Mouse (Mus musculus): ENCODE measurements around the gene Cd200r3. TPM values are rescaled to one million over a fixed set of nuclear protein-coding genes. Genes with fewer than 3 reads are reported as not detected.

The Cd200r3 gene
- total RNA-seq (2015; ENCODE audit: low replicate concordance) (8.8 and 10.8 TPM in 2 replicates), total RNA-seq (2017; ENCODE audit: low replicate concordance) (4.6 and 5.0 TPM in 2 replicates)

GRCm38 (mm10) chr16:44943468-44943867 is at the start of gene Cd200r3:
Gene Cd200r3, plus strand, starts transcription at chr16:44943678.
- ATAC-seq (replicated peaks; ENCODE audit: low FRiP score, poor library complexity, severe bottlenecking): no peak

- ATAC-seq (replicated peaks; ENCODE audit: low FRiP score, poor library complexity, severe bottlenecking): no peak
Observed at GRCm38 (mm10) chr16:44932016-44932415, 11.5 kb upstream of the Cd200r3 start.

GRCm38 (mm10) chr16:44951360-44952114 is 8.1 kb downstream of the Cd200r3 start:
- ATAC-seq (replicated peaks; ENCODE audit: low FRiP score, poor library complexity, severe bottlenecking): no peak

GRCm38 (mm10) chr16:44962296-44962695 is 18.8 kb downstream of the Cd200r3 start:
- no peak for ATAC-seq (replicated peaks; ENCODE audit: low FRiP score, poor library complexity, severe bottlenecking)

- ATAC-seq (replicated peaks; ENCODE audit: low FRiP score, poor library complexity, severe bottlenecking): no peak
Observed at GRCm38 (mm10) chr16:44962777-44963176, 19.3 kb downstream of the Cd200r3 start.

GRCm38 (mm10) chr16:44964526-44965374 is 21.3 kb downstream of the Cd200r3 start:
- no peak for ATAC-seq (replicated peaks; ENCODE audit: low FRiP score, poor library complexity, severe bottlenecking)

- ATAC-seq (replicated peaks; ENCODE audit: low FRiP score, poor library complexity, severe bottlenecking): no peak
Observed at GRCm38 (mm10) chr16:44965428-44965827, 21.9 kb downstream of the Cd200r3 start.

- no peak for ATAC-seq (replicated peaks; ENCODE audit: low FRiP score, poor library complexity, severe bottlenecking)
Observed at GRCm38 (mm10) chr16:44965890-44966289, 22.4 kb downstream of the Cd200r3 start.

- no peak for ATAC-seq (replicated peaks; ENCODE audit: low FRiP score, poor library complexity, severe bottlenecking)
Observed at GRCm38 (mm10) chr16:44966891-44967290, 23.4 kb downstream of the Cd200r3 start.

GRCm38 (mm10) chr16:44968113-44968512 is 24.6 kb downstream of the Cd200r3 start:
- no peak for ATAC-seq (replicated peaks; ENCODE audit: low FRiP score, poor library complexity, severe bottlenecking)

GRCm38 (mm10) chr16:44970925-44971324 is 27.4 kb downstream of the Cd200r3 start:
- no peak for ATAC-seq (replicated peaks; ENCODE audit: low FRiP score, poor library complexity, severe bottlenecking)

GRCm38 (mm10) chr16:44974042-44974441 is 30.6 kb downstream of the Cd200r3 start:
- ATAC-seq (replicated peaks; ENCODE audit: low FRiP score, poor library complexity, severe bottlenecking): no peak

GRCm38 (mm10) chr16:44976081-44976480 is 32.6 kb downstream of the Cd200r3 start:
- no peak for ATAC-seq (replicated peaks; ENCODE audit: low FRiP score, poor library complexity, severe bottlenecking)

- no peak for ATAC-seq (replicated peaks; ENCODE audit: low FRiP score, poor library complexity, severe bottlenecking)
Observed at GRCm38 (mm10) chr16:44976892-44977633, 33.6 kb downstream of the Cd200r3 start.

- ATAC-seq (replicated peaks; ENCODE audit: low FRiP score, poor library complexity, severe bottlenecking): no peak
Observed at GRCm38 (mm10) chr16:44978193-44978592, 34.7 kb downstream of the Cd200r3 start.

GRCm38 (mm10) chr16:44979355-44979896 is 35.9 kb downstream of the Cd200r3 start:
- ATAC-seq (replicated peaks; ENCODE audit: low FRiP score, poor library complexity, severe bottlenecking): no peak

- no peak for ATAC-seq (replicated peaks; ENCODE audit: low FRiP score, poor library complexity, severe bottlenecking)
Observed at GRCm38 (mm10) chr16:44982972-44983371, 39.5 kb downstream of the Cd200r3 start.

GRCm38 (mm10) chr16:44983379-44984060 is 40.0 kb downstream of the Cd200r3 start:
- ATAC-seq (replicated peaks; ENCODE audit: low FRiP score, poor library complexity, severe bottlenecking): no peak

GRCm38 (mm10) chr16:44984111-44984510 is 40.6 kb downstream of the Cd200r3 start:
- ATAC-seq (replicated peaks; ENCODE audit: low FRiP score, poor library complexity, severe bottlenecking): no peak
